Mouse (Mus musculus): ENCODE data around the gene Tecr. TPM values are rescaled to one million over a fixed set of nuclear protein-coding genes. Genes with fewer than 3 reads are reported as not detected.
A peak's percentile ranks its signal among the peaks of the same experiment; 100 is the strongest.

The Tecr gene
- polyA plus RNA-seq (2015; fragmentation: Nextera tagmentation; extraction: Ambion mirVana) = 349 and 431 TPM in 2 replicates

DNA sequence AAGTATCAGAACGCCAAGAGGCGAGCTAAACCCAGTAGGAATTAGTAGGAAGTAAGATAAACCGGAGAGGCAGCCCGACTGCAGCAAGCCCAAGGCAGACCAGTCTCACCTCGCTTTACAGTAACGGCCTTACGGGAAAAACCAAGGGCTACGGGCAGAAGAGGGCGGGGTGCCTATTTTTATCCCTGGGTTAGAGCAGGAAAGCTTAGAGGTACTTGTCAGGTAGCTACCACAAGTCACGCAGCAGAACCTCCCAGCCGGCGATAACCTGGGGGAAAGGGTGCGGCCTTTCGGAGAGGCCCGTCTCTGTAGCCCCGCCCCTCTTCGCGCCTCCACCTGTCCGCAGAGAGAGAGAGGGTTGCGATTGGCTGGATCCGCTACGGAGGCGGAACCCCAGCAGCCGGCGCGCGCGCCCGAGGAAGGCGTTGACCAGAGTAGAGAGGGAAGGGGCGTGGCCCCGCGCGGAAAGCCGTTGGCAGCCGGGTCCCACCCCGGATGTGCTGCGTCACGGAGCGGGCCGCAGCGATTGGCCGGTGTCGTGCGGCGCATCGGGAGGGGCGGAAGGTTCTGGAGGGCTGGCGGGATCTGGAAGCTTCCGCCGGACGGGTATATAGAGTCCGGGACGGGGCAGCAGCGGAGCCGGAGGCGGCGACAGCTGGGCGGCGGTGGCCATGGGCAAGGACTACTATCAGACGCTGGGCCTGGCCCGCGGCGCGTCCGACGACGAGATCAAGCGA is at the start of gene Tecr, which contains the start of gene Dnajb1:
Gene Tecr (minus strand): TSS at position 311 of the 737 bp plus-strand sequence.
Gene Dnajb1 (plus strand): TSS at position 533 of the 737 bp plus-strand sequence.
- Histone ChIP-seq H3K4me2 (peak within 1 kb of the TSS; percentile 74), H3K27ac (peak within 1 kb of the TSS; percentile 97), H3K9ac (peak within 1 kb of the TSS; percentile 80), H3K36me3 (peaks cover 30% of the 10 kb centered on the region), H3K27me3 (no peaks in the 10 kb centered on the region), H3K4me1 (replicated peaks) (peaks cover 26% of the 10 kb centered on the region), H3K4me3 (peak within 1 kb of the TSS; percentile 71), H3K9me3 (replicated peaks) (no peaks in the 10 kb centered on the region)
- WGBS = under 1% methylated on average over 69 of the region's 69 CpGs
- peak; percentile 95 for ATAC-seq (replicated peaks; ENCODE audit: insufficient number of reproducible peaks, insufficient read depth, low FRiP score, low read depth)

DNA sequence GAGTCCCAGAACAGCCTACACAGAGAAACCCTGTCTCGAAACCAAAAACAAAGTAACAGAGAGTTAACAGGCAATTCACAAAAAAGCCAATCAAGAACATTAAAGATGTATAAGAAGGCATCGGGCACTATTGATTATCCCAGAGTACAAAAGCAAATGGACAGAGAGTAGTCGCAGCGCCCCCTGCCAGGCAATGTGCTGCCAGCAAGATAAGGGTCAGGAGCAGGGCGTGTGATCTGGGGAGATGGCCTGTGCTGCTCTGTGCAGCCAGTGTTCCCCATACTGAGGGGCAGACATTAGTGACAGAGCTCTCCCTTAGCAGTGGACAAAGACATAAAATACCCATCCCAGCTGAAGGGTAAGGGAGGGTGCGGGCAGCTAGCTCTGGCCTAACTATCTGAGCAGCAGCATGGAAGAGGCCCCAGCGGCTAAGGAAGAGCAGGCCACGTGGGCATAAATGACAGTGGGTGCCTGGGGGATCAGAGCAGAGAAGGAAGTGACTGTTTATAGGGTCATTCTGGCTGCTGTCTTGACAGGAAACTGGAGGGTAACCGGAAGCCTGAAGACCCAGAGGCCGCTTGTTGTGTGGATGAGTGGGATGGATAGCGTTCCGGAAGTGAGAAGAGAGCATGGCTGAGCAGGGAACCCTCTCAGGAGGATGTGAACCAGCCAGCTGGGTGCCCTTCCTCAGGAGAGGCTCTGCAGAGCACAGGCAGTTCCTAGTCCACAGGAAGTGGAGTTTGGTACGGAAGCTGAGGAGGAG is 48.9 kb upstream of the Tecr start:
- no peak overlapping the region for H3K4me2 ChIP-seq
- no peaks in the 10 kb centered on the region for H3K9me3 ChIP-seq (replicated peaks)
- no peak overlapping the region for H3K9ac ChIP-seq
- no peak for ATAC-seq (replicated peaks; ENCODE audit: insufficient number of reproducible peaks, insufficient read depth, low FRiP score, low read depth)
- 0 out of 2 replicates have a peak, but pooled peaks cover 5% of the 10 kb centered on the region for H3K36me3 ChIP-seq
- no peak overlapping the region for H3K4me3 ChIP-seq
- no peaks in the 10 kb centered on the region for H3K27me3 ChIP-seq
- WGBS = 74% methylated on average over 13 of the region's 13 CpGs
- H3K27ac ChIP-seq = peak overlapping the region; percentile 28
- peaks cover 40% of the 10 kb centered on the region for H3K4me1 ChIP-seq (replicated peaks)

DNA sequence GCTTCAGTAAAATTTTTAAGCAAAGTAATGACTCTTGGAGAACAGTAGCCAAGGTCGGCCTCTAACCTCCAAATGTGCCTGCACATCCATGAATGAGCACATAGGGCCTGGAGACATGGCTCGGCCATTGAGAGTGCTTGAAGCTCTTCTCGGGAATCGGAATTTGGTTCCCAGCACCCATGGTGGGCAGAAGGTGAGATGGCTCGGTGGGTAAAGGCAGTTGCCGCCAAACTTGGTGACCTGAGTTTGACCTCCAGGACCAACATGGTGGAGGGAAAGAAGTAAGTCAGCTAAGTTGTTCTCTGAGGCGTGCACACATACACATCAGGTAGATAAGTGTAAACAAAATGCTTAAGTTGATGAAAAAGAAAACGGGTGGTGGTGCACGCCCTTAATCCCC is 48.3 kb upstream of the Tecr start:
- Histone ChIP-seq H3K27ac (no peak overlapping the region), H3K27me3 (no peaks in the 10 kb centered on the region), H3K9ac (no peak overlapping the region), H3K4me2 (no peak overlapping the region), H3K4me3 (no peak overlapping the region), H3K36me3 (0 out of 2 replicates have a peak, but pooled peaks cover 5% of the 10 kb centered on the region), H3K4me1 (replicated peaks) (peaks cover 34% of the 10 kb centered on the region), H3K9me3 (replicated peaks) (no peaks in the 10 kb centered on the region)
- 88% methylated on average over 9 of the region's 9 CpGs for WGBS
- ATAC-seq (replicated peaks; ENCODE audit: insufficient number of reproducible peaks, insufficient read depth, low FRiP score, low read depth) = no peak

DNA sequence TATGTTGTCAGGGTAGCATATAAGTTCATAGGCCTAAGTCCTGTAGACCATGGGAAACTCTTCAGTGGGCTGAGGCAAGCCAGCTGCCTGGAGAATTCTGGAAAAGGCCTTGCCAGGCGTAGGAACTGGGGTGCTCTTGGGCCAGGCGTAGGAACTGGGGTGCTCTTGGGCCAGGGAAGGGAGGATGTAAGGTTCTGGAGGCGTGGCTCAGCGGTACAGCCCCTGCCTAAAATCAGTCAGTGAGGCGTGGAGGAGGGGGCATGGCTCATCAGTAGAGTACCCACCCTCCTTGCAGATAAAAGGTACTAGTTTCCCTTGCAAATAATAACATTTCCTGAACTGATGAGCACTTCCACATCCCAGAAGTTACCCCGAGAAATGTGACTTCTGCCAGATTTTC is 47.0 kb upstream of the Tecr start:
- no peak overlapping the region for H3K4me2 ChIP-seq
- 0 out of 2 replicates have a peak, but pooled peaks cover 5% of the 10 kb centered on the region for H3K36me3 ChIP-seq
- no peaks in the 10 kb centered on the region for H3K27me3 ChIP-seq
- H3K9ac ChIP-seq = no peak overlapping the region
- H3K9me3 ChIP-seq (replicated peaks) = no peaks in the 10 kb centered on the region
- no peak overlapping the region for H3K27ac ChIP-seq
- no peak for ATAC-seq (replicated peaks; ENCODE audit: insufficient number of reproducible peaks, insufficient read depth, low FRiP score, low read depth)
- H3K4me1 ChIP-seq (replicated peaks) = peaks cover 21% of the 10 kb centered on the region
- no peak overlapping the region for H3K4me3 ChIP-seq
- WGBS = 87% methylated on average over 6 of the region's 6 CpGs

DNA sequence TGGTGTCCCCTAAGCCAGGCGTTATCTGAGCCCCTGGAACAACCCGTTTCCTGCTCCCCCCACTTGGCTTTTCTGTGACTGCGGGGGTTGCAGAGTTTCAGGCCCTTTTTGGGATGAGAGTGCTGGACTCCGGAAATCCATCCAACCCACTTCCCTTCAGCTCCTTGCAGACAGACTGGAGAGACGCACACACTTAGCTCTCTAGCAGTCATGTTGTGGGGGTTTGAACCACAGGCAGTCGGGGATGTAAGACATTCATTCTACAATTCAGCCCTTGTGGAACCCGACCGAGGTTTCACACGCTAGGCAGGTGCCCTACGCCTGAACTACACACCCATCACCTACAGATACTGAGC is 45.9 kb upstream of the Tecr start:
- WGBS = 38% methylated on average over 10 of the region's 10 CpGs
- H3K4me2 ChIP-seq = peak overlapping the region; percentile 92

DNA sequence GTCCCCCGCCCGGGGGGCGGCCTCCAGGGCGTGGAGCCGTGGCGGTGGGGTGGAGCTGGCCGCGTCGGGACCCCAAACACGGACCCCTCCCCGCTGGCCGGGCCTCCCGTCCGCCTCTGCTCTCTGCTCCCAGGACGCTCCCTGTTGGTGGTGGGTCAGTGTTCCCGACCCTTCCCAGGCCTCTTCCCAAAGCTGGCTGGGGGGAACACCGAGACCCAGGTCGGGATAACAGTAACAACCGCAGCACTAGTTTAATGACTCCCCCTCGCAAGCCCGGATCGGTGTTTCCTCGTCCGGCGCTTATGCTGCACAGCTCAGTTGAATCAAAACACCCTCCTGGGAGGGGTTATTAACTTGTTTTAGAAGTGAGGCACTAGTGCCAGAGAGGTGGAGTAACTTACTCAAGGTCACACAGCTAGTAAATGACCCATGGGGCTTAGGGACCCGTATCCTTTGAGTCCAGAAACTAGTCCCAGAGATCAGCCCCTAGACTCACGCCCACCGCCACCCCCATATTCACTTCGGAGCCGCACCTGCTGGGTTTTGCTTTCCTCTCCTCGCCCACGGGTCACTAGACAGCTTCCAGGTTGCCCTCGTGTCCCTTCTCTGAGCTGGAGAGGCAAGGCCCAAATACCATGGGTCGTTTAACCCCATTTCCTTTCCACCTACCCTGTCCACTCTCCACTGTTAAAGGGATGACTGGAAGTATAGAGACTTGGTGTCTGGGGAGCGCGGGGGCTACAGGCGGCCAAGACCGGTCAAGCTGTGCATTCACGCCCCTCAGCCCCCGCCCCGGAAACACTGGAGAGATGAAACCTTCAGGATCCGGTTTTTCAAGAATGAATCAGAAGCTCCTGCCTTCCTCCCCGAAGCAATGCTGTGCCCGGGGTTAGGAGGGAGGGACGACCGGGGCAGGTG is 45.2 kb upstream of the Tecr start:
- ATAC-seq (replicated peaks; ENCODE audit: insufficient number of reproducible peaks, insufficient read depth, low FRiP score, low read depth) = peak; percentile 32; the same call in 1 of the 2 replicates
- Histone ChIP-seq H3K27ac (peak overlapping the region; percentile 77), H3K4me3 (peak overlapping the region; percentile 74), H3K9ac (peak overlapping the region; percentile 83), H3K9me3 (replicated peaks) (no peaks in the 10 kb centered on the region), H3K36me3 (0 out of 2 replicates have a peak, but pooled peaks cover 5% of the 10 kb centered on the region), H3K27me3 (no peaks in the 10 kb centered on the region), H3K4me1 (replicated peaks) (peaks cover 21% of the 10 kb centered on the region), H3K4me2 (peak overlapping the region; percentile 92)
- WGBS = 1% methylated on average over 46 of the region's 46 CpGs

More for the DNA sequence above, 45.9 kb upstream of the Tecr start:
- Histone ChIP-seq H3K36me3 (0 out of 2 replicates have a peak, but pooled peaks cover 5% of the 10 kb centered on the region), H3K27me3 (no peaks in the 10 kb centered on the region), H3K4me1 (replicated peaks) (peaks cover 21% of the 10 kb centered on the region), H3K9ac (peak overlapping the region; percentile 83), H3K4me3 (peak overlapping the region; percentile 74), H3K27ac (peak overlapping the region; percentile 77), H3K9me3 (replicated peaks) (no peaks in the 10 kb centered on the region)
- no peak for ATAC-seq (replicated peaks; ENCODE audit: insufficient number of reproducible peaks, insufficient read depth, low FRiP score, low read depth)

DNA sequence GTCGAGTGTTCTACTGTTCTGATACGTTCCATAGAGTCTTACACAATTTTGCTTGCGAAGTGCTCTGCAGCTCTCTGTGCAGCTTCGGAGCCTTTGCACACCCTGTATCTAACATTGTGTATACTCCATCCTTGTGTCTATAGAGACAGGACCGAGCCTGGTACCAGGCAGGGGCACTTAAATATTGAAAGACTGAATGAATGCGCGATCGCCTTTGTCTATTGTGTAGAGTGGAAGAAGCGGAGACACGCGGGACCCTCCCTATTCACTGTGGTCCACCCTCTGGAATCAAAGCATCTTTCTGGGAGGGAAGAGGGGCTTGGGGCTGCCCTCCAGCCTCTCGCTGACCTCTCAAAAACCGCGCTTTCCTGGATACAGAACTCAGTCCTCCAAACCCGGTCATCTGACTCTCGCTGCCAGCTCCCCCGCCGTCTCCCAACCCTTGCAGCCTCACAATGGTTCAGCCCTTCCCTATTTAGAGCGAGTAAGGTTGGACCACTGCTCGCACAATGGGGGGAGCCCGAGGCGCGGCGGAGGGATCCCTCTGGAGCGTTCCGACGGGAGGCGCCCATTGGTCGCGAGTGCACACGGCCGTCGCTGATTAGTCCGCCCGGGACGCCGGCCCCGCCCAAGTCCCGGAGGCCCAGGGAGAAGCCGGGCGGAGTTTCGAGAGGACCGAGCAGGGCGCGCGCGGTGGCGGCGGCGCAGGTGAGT is 44.4 kb upstream of the Tecr start, which contains the start of gene Gipc1:
Gene Gipc1 (plus strand): TSS at position 648 of the 714 bp plus-strand sequence.
- H3K9me3 ChIP-seq (replicated peaks) = no peaks in the 10 kb centered on the region
- peak within 1 kb of the TSS; percentile 92 for H3K4me2 ChIP-seq
- H3K9ac ChIP-seq = peak within 1 kb of the TSS; percentile 83
- peak within 1 kb of the TSS; percentile 74 for H3K4me3 ChIP-seq
- H3K4me1 ChIP-seq (replicated peaks) = peaks cover 21% of the 10 kb centered on the region
- H3K27ac ChIP-seq = peak within 1 kb of the TSS; percentile 77
- H3K27me3 ChIP-seq = no peaks in the 10 kb centered on the region
- H3K36me3 ChIP-seq = no peaks in the 10 kb centered on the region
- ATAC-seq (replicated peaks; ENCODE audit: insufficient number of reproducible peaks, insufficient read depth, low FRiP score, low read depth) = peak; percentile 93
- 4% methylated on average over 50 of the region's 50 CpGs for WGBS

DNA sequence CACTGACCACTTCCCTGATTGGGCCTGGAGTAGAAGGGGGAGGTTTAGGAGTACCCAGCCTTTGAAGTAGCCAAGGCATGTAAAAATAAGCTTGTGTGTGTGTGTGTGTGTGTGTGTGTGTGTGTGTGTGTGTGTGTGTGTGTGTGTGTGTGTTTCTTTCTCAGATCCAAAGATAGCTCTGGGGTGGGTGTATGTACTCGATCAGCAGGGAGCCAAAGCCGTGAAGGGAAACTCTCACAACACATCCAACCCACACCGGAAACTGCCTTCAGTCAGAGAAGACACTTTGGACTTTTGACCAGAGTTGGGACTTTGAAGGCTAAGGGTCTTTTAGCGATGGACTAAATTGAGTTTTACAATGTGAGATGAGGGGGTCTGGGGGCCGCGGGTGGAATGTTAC is 41.9 kb upstream of the Tecr start:
- 91% methylated on average over 6 of the region's 6 CpGs for WGBS
- no peaks in the 10 kb centered on the region for H3K9me3 ChIP-seq (replicated peaks)
- H3K4me2 ChIP-seq = no peak overlapping the region
- H3K27me3 ChIP-seq = 0 out of 2 replicates have a peak, but pooled peaks cover 4% of the 10 kb centered on the region
- peaks cover 17% of the 10 kb centered on the region for H3K4me1 ChIP-seq (replicated peaks)
- no peaks in the 10 kb centered on the region for H3K36me3 ChIP-seq
- ATAC-seq (replicated peaks; ENCODE audit: insufficient number of reproducible peaks, insufficient read depth, low FRiP score, low read depth) = no peak
- H3K9ac ChIP-seq = no peak overlapping the region
- H3K27ac ChIP-seq = no peak overlapping the region
- H3K4me3 ChIP-seq = no peak overlapping the region

DNA sequence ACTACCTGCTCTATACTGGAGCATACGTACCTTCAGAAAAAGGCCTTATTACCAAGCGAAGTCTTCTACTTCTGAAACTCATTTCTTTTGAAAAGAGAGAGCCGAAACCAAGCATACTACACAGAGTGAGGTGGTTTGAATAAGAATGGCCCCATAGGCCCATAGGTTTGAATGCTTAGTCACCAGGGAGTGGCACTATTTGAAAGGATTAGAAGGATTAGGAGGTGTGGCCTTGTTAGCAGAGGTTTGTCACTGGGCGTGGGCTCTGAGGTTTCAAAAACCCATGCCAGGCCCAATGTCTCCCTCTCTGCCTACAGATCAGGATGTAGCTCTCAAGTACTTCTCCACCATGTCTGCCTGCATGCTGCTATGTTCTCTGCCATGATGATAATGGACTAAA is 40.3 kb upstream of the Tecr start:
- no peak overlapping the region for H3K4me3 ChIP-seq
- ATAC-seq (replicated peaks; ENCODE audit: insufficient number of reproducible peaks, insufficient read depth, low FRiP score, low read depth) = no peak
- no peaks in the 10 kb centered on the region for H3K36me3 ChIP-seq
- no peak overlapping the region for H3K4me2 ChIP-seq
- no peak overlapping the region for H3K9ac ChIP-seq
- peaks cover 4% of the 10 kb centered on the region for H3K4me1 ChIP-seq (replicated peaks)
- no peaks in the 10 kb centered on the region for H3K9me3 ChIP-seq (replicated peaks)
- no peak overlapping the region for H3K27ac ChIP-seq
- H3K27me3 ChIP-seq = 0 out of 2 replicates have a peak, but pooled peaks cover 4% of the 10 kb centered on the region
- WGBS = 94% methylated on average over 4 of the region's 4 CpGs

DNA sequence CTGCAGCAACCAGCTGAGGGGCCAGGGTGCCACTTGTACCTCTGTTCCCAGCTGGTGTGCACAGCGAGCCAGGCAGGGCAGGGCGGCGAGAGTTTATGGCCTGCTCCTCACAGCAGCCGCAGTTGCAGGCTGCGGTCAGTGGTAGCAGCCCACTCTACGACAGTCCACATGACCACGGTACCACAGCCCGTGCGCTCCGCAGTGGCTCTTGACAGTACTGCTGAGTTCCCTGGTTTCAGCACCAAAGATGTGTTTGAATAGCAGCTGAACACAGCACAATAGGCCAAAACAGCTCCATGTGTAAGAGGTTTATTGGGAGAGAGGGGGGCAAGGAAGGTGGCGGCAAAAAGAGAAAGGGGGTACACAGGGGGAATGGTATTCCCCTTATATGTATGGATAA is 39.7 kb upstream of the Tecr start:
- no peak overlapping the region for H3K4me3 ChIP-seq
- H3K36me3 ChIP-seq = no peaks in the 10 kb centered on the region
- H3K27ac ChIP-seq = no peak overlapping the region
- ATAC-seq (replicated peaks; ENCODE audit: insufficient number of reproducible peaks, insufficient read depth, low FRiP score, low read depth) = no peak
- 93% methylated on average over 11 of the region's 11 CpGs for WGBS
- no peaks in the 10 kb centered on the region for H3K9me3 ChIP-seq (replicated peaks)
- 0 out of 2 replicates have a peak, but pooled peaks cover 4% of the 10 kb centered on the region for H3K27me3 ChIP-seq
- no peak overlapping the region for H3K9ac ChIP-seq
- H3K4me1 ChIP-seq (replicated peaks) = peaks cover 4% of the 10 kb centered on the region
- no peak overlapping the region for H3K4me2 ChIP-seq
